Mouse (Mus musculus) liver, embryonic 15.5 days (tissue): ENCODE measurements at regions not wholly inside any gene's neighbourhood (a gene's known extent, or its start where the extent isn't known, plus 50 kb on each side); places are given as distances from the start of the nearest gene placed in this dataset.

ENCODE experiments used
- ATAC-seq: fragments of 200-750 bp; cut with Nextera tagmentation; 2 replicates; pipeline ENCODE4 v1.8.0; 2017; ENCODE audit warnings: moderate number of reproducible peaks, mild to moderate bottlenecking, moderate library complexity; ENCODE audit not compliant: insufficient read depth
- H3K27ac ChIP-seq: fragments of 300-500 bp; sonication (generic); replicated peaks from 2 replicates; pipeline ENCODE4 v1.5.1; 2015; ENCODE audit warnings: mild to moderate bottlenecking, inconsistent platforms
- H3K27me3 ChIP-seq: fragments of 300-500 bp; sonication (generic); 2 replicates; pipeline ENCODE4 v1.6.1; 2015; ENCODE audit warnings: mild to moderate bottlenecking, inconsistent platforms
- H3K36me3 ChIP-seq: fragments of 300-500 bp; sonication (generic); replicated peaks from 2 replicates; pipeline ENCODE4 v1.6.1; 2015; ENCODE audit warnings: moderate library complexity, mild to moderate bottlenecking, inconsistent platforms
- H3K4me1 ChIP-seq: fragments of 300-500 bp; sonication (generic); replicated peaks from 2 replicates; pipeline ENCODE4 v1.6.1; 2015; ENCODE audit warnings: inconsistent platforms
- H3K4me2 ChIP-seq: fragments of 300-500 bp; sonication (generic); 2 replicates; pipeline ENCODE4 v1.6.1; 2015; ENCODE audit warnings: moderate library complexity, mild to moderate bottlenecking, inconsistent platforms
- H3K4me3 ChIP-seq: fragments of 300-500 bp; sonication (generic); replicated peaks from 2 replicates; pipeline ENCODE4 v1.5.1; 2015; ENCODE audit warnings: mild to moderate bottlenecking, inconsistent platforms
- H3K9ac ChIP-seq: fragments of 300-500 bp; sonication (generic); 2 replicates; pipeline ENCODE4 v1.6.1; 2015; ENCODE audit warnings: moderate library complexity, mild to moderate bottlenecking, inconsistent platforms
- H3K9me3 ChIP-seq: fragments of 300-500 bp; sonication (generic); replicated peaks from 2 replicates; pipeline ENCODE4 v1.6.1; 2016; ENCODE audit warnings: inconsistent platforms
- WGBS: fragments of 180-500 bp; shearing (Covaris S2); methylation state at CpG from one replicate; pipeline ENCODE4 v1.1.7; 2015; ENCODE audit warnings: mixed read lengths; ENCODE audit not compliant: insufficient replicate concordance; 5-methylcytosine and 5-hydroxymethylcytosine counted together

GRCm38 (mm10) chr10:21777103-21777502, 104.9 kb upstream of the Sgk1 start:
- no peak overlapping the region for H3K9ac ChIP-seq
- H3K4me1 ChIP-seq, result no peaks in the 10 kb centered on the region; the same call in 1 of the 2 replicates
- 69% methylated on average over 3 of the region's 3 CpGs for WGBS
- H3K27ac ChIP-seq, result no peak overlapping the region
- H3K9me3 ChIP-seq, result no peaks in the 10 kb centered on the region
- H3K4me2 ChIP-seq, result no peak overlapping the region
- H3K4me3 ChIP-seq, result no peak overlapping the region
- H3K27me3 ChIP-seq, result no peaks in the 10 kb centered on the region
- H3K36me3 ChIP-seq, result no peaks in the 10 kb centered on the region
- ATAC-seq, result no peak

- no peak overlapping the region for H3K9ac ChIP-seq
- no peaks in the 10 kb centered on the region for H3K27me3 ChIP-seq
- H3K4me1 ChIP-seq, result no peaks in the 10 kb centered on the region
- H3K4me3 ChIP-seq, result no peak overlapping the region
- ATAC-seq, result no peak
- no peak overlapping the region for H3K4me2 ChIP-seq
- H3K9me3 ChIP-seq, result no peaks in the 10 kb centered on the region
- no peaks in the 10 kb centered on the region for H3K36me3 ChIP-seq
- WGBS, result 61% methylated on average over 7 of the region's 7 CpGs
- H3K27ac ChIP-seq, result no peak overlapping the region
These were observed 98.5 kb upstream of the Sgk1 start for GRCm38 (mm10) chr10:21783478-21783877.

- Histone ChIP-seq H3K36me3 (no peaks in the 10 kb centered on the region), H3K27me3 (no peaks in the 10 kb centered on the region), H3K4me3 (no peak overlapping the region), H3K9ac (no peak overlapping the region), H3K27ac (no peak overlapping the region), H3K4me2 (no peak overlapping the region), H3K4me1 (no peaks in the 10 kb centered on the region), H3K9me3 (no peaks in the 10 kb centered on the region)
- 51% methylated on average over 4 of the region's 4 CpGs for WGBS
- ATAC-seq, result no peak
These were observed 96.9 kb upstream of the Sgk1 start for GRCm38 (mm10) chr10:21785110-21785509.

- ATAC-seq, result no peak
- Histone ChIP-seq H3K9ac (no peak overlapping the region), H3K36me3 (no peaks in the 10 kb centered on the region), H3K4me1 (no peaks in the 10 kb centered on the region), H3K27me3 (no peaks in the 10 kb centered on the region), H3K4me3 (no peak overlapping the region), H3K9me3 (no peaks in the 10 kb centered on the region), H3K27ac (no peak overlapping the region), H3K4me2 (no peak overlapping the region)
- WGBS, result 58% methylated on average over 5 of the region's 5 CpGs
These were observed 96.2 kb upstream of the Sgk1 start for GRCm38 (mm10) chr10:21785785-21786184.

GRCm38 (mm10) chr10:21789847-21790530, 92.0 kb upstream of the Sgk1 start:
- Histone ChIP-seq H3K4me3 (no peak overlapping the region), H3K9me3 (no peaks in the 10 kb centered on the region), H3K4me1 (no peaks in the 10 kb centered on the region), H3K27me3 (no peaks in the 10 kb centered on the region), H3K36me3 (no peaks in the 10 kb centered on the region), H3K9ac (no peak overlapping the region), H3K27ac (no peak overlapping the region), H3K4me2 (no peak overlapping the region)
- 53% methylated on average over 17 of the region's 17 CpGs for WGBS
- ATAC-seq, result no peak

- Histone ChIP-seq H3K36me3 (no peaks in the 10 kb centered on the region), H3K4me3 (no peak overlapping the region), H3K27ac (no peak overlapping the region), H3K4me1 (no peaks in the 10 kb centered on the region), H3K9ac (no peak overlapping the region), H3K27me3 (no peaks in the 10 kb centered on the region), H3K9me3 (no peaks in the 10 kb centered on the region), H3K4me2 (no peak overlapping the region)
- 38% methylated on average over 3 of the region's 3 CpGs for WGBS
- ATAC-seq, result no peak
These were observed 91.0 kb upstream of the Sgk1 start for GRCm38 (mm10) chr10:21790991-21791390.

- no peak for ATAC-seq
- 36% methylated on average over 10 of the region's 10 CpGs for WGBS
- H3K27ac ChIP-seq, result no peak overlapping the region
These were observed 89.6 kb upstream of the Sgk1 start for GRCm38 (mm10) chr10:21792431-21792830.

GRCm38 (mm10) chr10:21793641-21794040, 88.3 kb upstream of the Sgk1 start:
- H3K9me3 ChIP-seq, result no peaks in the 10 kb centered on the region
- no peak overlapping the region for H3K27ac ChIP-seq
- H3K4me3 ChIP-seq, result no peak overlapping the region
- no peaks in the 10 kb centered on the region for H3K4me1 ChIP-seq
- WGBS, result 77% methylated on average over 11 of the region's 11 CpGs
- H3K27me3 ChIP-seq, result no peaks in the 10 kb centered on the region
- no peak for ATAC-seq
- H3K9ac ChIP-seq, result no peak overlapping the region
- H3K36me3 ChIP-seq, result no peaks in the 10 kb centered on the region
- H3K4me2 ChIP-seq, result no peak overlapping the region

More at GRCm38 (mm10) chr10:21792431-21792830, 89.6 kb upstream of the Sgk1 start:
- Histone ChIP-seq H3K36me3 (no peaks in the 10 kb centered on the region), H3K9ac (no peak overlapping the region), H3K9me3 (no peaks in the 10 kb centered on the region), H3K4me3 (no peak overlapping the region), H3K4me2 (no peak overlapping the region), H3K27me3 (no peaks in the 10 kb centered on the region), H3K4me1 (no peaks in the 10 kb centered on the region)

- Histone ChIP-seq H3K4me1 (no peaks in the 10 kb centered on the region), H3K4me3 (no peak overlapping the region), H3K4me2 (no peak overlapping the region), H3K36me3 (no peaks in the 10 kb centered on the region), H3K27ac (no peak overlapping the region), H3K9ac (no peak overlapping the region), H3K9me3 (no peaks in the 10 kb centered on the region), H3K27me3 (no peaks in the 10 kb centered on the region)
- ATAC-seq, result no peak
- 73% methylated on average over 4 of the region's 4 CpGs for WGBS
These were observed 85.6 kb upstream of the Sgk1 start for GRCm38 (mm10) chr10:21796386-21796785.

GRCm38 (mm10) chr10:21798103-21798502, 83.9 kb upstream of the Sgk1 start:
- no peak for ATAC-seq
- H3K4me3 ChIP-seq, result no peak overlapping the region
- no peaks in the 10 kb centered on the region for H3K4me1 ChIP-seq

GRCm38 (mm10) chr10:21801556-21801955, 80.4 kb upstream of the Sgk1 start:
- Histone ChIP-seq H3K36me3 (no peaks in the 10 kb centered on the region), H3K4me3 (no peak overlapping the region), H3K27me3 (no peaks in the 10 kb centered on the region), H3K4me2 (no peak overlapping the region), H3K4me1 (no peaks in the 10 kb centered on the region), H3K9ac (no peak overlapping the region), H3K9me3 (no peaks in the 10 kb centered on the region), H3K27ac (no peak overlapping the region)
- WGBS, result 52% methylated on average over 5 of the region's 5 CpGs
- ATAC-seq, result no peak

More at GRCm38 (mm10) chr10:21798103-21798502, 83.9 kb upstream of the Sgk1 start:
- H3K9ac ChIP-seq, result no peak overlapping the region
- H3K27me3 ChIP-seq, result no peaks in the 10 kb centered on the region
- H3K9me3 ChIP-seq, result no peaks in the 10 kb centered on the region
- WGBS, result 67% methylated on average over 6 of the region's 6 CpGs
- no peak overlapping the region for H3K4me2 ChIP-seq
- H3K27ac ChIP-seq, result no peak overlapping the region
- H3K36me3 ChIP-seq, result no peaks in the 10 kb centered on the region

GRCm38 (mm10) chr10:21803184-21803583, 78.8 kb upstream of the Sgk1 start:
- Histone ChIP-seq H3K27me3 (no peaks in the 10 kb centered on the region), H3K9ac (no peak overlapping the region), H3K36me3 (no peaks in the 10 kb centered on the region), H3K4me1 (no peaks in the 10 kb centered on the region), H3K27ac (no peak overlapping the region), H3K4me2 (no peak overlapping the region), H3K4me3 (no peak overlapping the region), H3K9me3 (no peaks in the 10 kb centered on the region)
- no peak for ATAC-seq
